Mouse (Mus musculus): Measurements from ENCODE around the gene Pde7b. TPM values are rescaled to one million over a fixed set of nuclear protein-coding genes. Genes with fewer than 3 reads are reported as not detected.
A peak's percentile ranks its signal among the peaks of the same experiment; 100 is the strongest.

Gene Pde7b
- polyA plus RNA-seq, 1 experiment from 2014 or later, result 1.3 TPM

DNA sequence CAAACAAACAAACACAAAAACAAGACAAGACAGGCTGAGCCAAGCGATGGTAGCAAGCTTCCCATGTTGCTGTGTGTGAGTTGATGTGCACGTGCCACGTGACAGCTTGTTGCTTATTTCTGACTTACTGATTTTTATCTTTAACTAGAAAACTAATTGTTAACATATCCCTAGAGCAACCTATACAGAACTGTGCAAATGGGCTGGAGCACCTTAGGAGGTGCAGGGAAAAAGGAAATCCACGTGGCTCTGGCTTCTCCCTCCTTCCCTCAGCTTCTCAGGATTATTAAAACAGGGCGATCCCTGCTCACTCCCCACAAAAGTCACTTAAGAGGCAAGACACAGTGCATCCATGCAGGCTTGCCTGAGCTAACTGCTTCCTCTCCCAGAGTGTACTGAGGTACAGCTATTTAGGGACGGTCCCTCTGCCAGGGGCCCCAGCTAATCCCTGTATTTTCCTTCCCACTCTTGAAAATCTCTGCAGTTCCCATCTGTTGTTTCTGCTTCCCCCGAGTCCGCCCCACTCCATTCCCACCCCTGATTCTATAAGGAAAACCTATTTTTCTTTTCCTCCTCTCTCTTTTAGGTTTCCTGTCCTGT lies 606 bp upstream of the Pde7b start:
- peak overlapping the region; percentile 54 for H3K4me2 ChIP-seq (ENCODE audit: low read length)
- ATAC-seq (0 out of 2 replicates have a peak, but pooled peaks have one; percentile 10), DNase-seq (ENCODE audit: low spot score) (no peak)
- H3K9ac ChIP-seq (ENCODE audit: low read length), result no peak overlapping the region
- H3K4me1 ChIP-seq (ENCODE audit: control insufficient read depth, insufficient read depth, low read length), result peaks cover 10% of the 10 kb centered on the region
- H3K27me3 ChIP-seq (replicated peaks; ENCODE audit: control insufficient read depth, insufficient read depth, low read length), result no peaks in the 10 kb centered on the region
- WGBS, result 46% methylated on average over 8 of the region's 8 CpGs
- no peaks in the 10 kb centered on the region for H3K36me3 ChIP-seq (ENCODE audit: control insufficient read depth, insufficient read depth, low read length)
- no peaks in the 10 kb centered on the region for H3K9me3 ChIP-seq (replicated peaks; ENCODE audit: control insufficient read depth, low read length)
- no peak overlapping the region for H3K4me3 ChIP-seq (ENCODE audit: low read depth, low read length)
- no peak overlapping the region for H3K27ac ChIP-seq (ENCODE audit: low read depth, low read length)

DNA sequence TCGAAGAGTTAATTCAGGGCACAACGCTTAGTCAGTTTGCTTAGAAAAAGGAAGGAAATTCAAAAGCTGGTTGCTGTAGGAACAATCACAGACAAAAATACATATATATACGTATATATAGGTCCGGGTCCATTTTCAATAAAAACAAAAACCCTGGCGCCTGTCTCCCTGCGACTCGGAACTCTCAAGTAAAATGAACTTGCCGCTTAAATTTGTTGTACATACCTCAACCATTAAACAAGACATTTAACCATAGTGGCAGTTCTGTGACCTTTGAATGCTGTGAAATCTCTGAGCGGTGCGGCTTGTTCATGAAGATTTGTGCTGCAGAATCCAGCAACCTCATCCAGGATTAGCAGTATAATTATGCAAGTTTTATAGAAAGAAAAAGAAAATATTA lies 427 bp downstream of the Pde7b start:
- Histone ChIP-seq H3K4me3 (ENCODE audit: low read depth, low read length) (peak overlapping the region; percentile 23), H3K9me3 (replicated peaks; ENCODE audit: control insufficient read depth, low read length) (no peaks in the 10 kb centered on the region), H3K27me3 (replicated peaks; ENCODE audit: control insufficient read depth, insufficient read depth, low read length) (no peaks in the 10 kb centered on the region), H3K27ac (ENCODE audit: low read depth, low read length) (no peak overlapping the region), H3K9ac (ENCODE audit: low read length) (peak overlapping the region; percentile 42), H3K36me3 (ENCODE audit: control insufficient read depth, insufficient read depth, low read length) (no peaks in the 10 kb centered on the region), H3K4me2 (ENCODE audit: low read length) (peak overlapping the region; percentile 54), H3K4me1 (ENCODE audit: control insufficient read depth, insufficient read depth, low read length) (peaks cover 10% of the 10 kb centered on the region)
- DNase-seq (ENCODE audit: low spot score) (peak; percentile 32), ATAC-seq (no peak)
- WGBS, result 35% methylated on average over 10 of the region's 10 CpGs

DNA sequence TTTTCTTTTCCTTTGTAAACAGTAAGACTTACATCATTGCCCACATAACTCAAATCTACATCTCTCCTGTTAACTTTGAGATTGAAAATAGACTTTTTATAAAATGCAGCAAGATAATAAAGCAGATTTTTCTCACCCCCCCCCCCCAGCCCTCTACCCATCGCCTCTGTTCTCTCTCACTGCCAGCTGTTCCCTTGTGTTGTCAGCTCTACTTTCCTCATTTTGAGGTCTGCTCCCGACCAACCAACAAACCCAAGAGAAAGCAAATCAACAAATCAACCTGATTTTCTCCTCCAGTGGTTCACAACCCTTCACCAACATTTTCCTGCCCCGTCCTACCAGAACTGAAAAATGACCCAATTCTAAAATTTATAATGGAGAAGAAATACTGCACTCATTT lies 916 bp downstream of the Pde7b start:
- Histone ChIP-seq H3K9me3 (replicated peaks; ENCODE audit: control insufficient read depth, low read length) (no peaks in the 10 kb centered on the region), H3K4me1 (ENCODE audit: control insufficient read depth, insufficient read depth, low read length) (peaks cover 10% of the 10 kb centered on the region), H3K9ac (ENCODE audit: low read length) (peak overlapping the region; percentile 42; the same call in 1 of the 2 replicates), H3K4me2 (ENCODE audit: low read length) (peak overlapping the region; percentile 54), H3K27me3 (replicated peaks; ENCODE audit: control insufficient read depth, insufficient read depth, low read length) (no peaks in the 10 kb centered on the region), H3K4me3 (ENCODE audit: low read depth, low read length) (peak overlapping the region; percentile 23; the same call in 1 of the 2 replicates), H3K36me3 (ENCODE audit: control insufficient read depth, insufficient read depth, low read length) (no peaks in the 10 kb centered on the region), H3K27ac (ENCODE audit: low read depth, low read length) (no peak overlapping the region; the same call in 1 of the 2 replicates)
- ATAC-seq, result no peak
- DNase-seq (ENCODE audit: low spot score), result no peak
- WGBS, result 7% methylated on average over 3 of the region's 3 CpGs

DNA sequence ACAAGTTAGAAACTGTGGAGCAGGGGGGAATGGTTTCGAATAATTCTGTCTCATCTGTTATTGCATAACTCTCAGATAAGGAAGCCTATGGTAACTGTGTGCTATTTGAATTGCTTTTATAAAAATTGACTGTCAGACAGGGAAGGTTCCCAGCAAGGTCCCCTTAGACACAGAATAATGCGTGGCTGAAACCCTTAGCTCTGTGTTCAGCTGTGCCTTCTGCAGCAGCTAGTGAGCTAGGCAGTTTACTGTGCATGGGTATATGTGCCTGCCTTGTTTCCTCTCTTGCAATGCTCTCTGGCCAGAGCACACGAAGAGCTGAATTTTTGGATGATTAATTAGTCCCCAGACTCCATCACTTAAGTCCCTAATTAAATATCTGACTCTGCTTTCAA lies 1.4 kb downstream of the Pde7b start:
- Histone ChIP-seq H3K9ac (ENCODE audit: low read length) (no peak overlapping the region), H3K27ac (ENCODE audit: low read depth, low read length) (no peak overlapping the region; the same call in 1 of the 2 replicates), H3K27me3 (replicated peaks; ENCODE audit: control insufficient read depth, insufficient read depth, low read length) (no peaks in the 10 kb centered on the region), H3K36me3 (ENCODE audit: control insufficient read depth, insufficient read depth, low read length) (no peaks in the 10 kb centered on the region), H3K4me1 (ENCODE audit: control insufficient read depth, insufficient read depth, low read length) (peaks cover 10% of the 10 kb centered on the region), H3K9me3 (replicated peaks; ENCODE audit: control insufficient read depth, low read length) (no peaks in the 10 kb centered on the region), H3K4me2 (ENCODE audit: low read length) (peak overlapping the region; percentile 54), H3K4me3 (ENCODE audit: low read depth, low read length) (no peak overlapping the region)
- DNase-seq (ENCODE audit: low spot score), result peak; percentile 47
- peak; percentile 56; the same call in 1 of the 2 replicates for ATAC-seq
- 25% methylated on average over 3 of the region's 3 CpGs for WGBS

DNA sequence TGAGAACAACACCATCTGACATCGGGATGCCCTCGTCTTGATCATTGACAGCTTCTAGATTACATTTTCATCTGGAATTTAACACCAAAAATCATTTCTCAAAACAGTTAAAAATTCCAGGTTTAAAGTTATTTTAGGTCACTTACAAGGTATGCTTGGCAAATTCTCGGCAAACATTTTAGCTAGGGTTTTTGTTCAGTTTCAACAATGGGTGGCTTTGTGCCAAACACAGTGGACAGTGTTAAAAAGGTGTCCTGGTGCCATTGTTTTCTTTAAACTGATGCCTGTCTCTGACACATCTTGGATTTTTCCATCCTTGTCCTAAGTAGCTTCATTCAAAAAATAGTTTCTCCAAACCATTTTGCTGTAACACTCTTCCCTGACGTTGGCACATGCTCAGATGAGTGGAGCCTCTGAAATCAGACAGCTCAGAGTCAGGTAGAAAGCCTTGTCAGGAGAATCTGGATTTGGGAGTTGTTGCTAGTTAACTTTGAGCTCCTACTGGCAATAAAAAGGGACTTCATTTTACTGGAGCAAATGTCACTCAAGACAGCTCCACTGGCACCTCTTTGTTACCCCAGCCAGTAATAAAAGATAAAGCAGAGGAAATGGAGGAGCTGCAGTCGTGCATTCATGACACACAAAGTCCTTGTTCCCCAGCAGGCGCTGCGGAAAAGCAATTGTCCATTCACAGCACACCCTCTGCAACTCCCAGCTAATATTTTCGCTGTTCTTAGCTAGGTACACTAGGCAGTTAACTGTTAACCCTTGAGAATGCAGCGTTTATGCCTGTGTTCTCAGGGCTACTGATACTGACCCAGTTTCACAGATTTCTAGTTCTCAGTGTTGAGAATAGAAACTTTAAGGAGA lies 2.0 kb downstream of the Pde7b start:
- WGBS, result 25% methylated on average over 9 of the region's 9 CpGs
- peak; percentile 50 for DNase-seq (ENCODE audit: low spot score)
- Histone ChIP-seq H3K27ac (ENCODE audit: low read depth, low read length) (no peak overlapping the region; the same call in 1 of the 2 replicates), H3K36me3 (ENCODE audit: control insufficient read depth, insufficient read depth, low read length) (no peaks in the 10 kb centered on the region), H3K27me3 (replicated peaks; ENCODE audit: control insufficient read depth, insufficient read depth, low read length) (no peaks in the 10 kb centered on the region), H3K4me2 (ENCODE audit: low read length) (peak overlapping the region; percentile 54), H3K4me3 (ENCODE audit: low read depth, low read length) (no peak overlapping the region), H3K4me1 (ENCODE audit: control insufficient read depth, insufficient read depth, low read length) (peaks cover 10% of the 10 kb centered on the region), H3K9me3 (replicated peaks; ENCODE audit: control insufficient read depth, low read length) (no peaks in the 10 kb centered on the region), H3K9ac (ENCODE audit: low read length) (no peak overlapping the region)
- ATAC-seq, result peak; percentile 40; the same call in 1 of the 2 replicates

DNA sequence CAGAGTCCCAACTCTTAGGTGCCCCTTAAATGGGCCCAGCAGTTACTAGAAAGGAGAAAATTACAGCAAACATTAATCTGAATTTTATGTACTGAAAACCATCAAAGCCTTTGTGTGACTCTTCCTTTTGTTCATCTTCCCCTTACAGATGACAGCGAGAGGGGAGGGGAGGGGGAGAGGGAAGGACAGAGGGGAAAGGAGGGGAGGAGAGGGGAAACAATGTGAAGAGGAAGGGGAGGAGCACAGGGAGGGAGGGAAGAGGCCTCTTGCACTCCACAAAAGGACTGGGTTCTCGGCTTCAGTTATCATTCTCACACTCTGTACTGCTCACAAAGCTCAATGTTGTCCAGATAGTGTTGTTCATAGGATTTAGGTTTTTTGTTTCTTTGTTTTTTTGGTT lies 5.7 kb downstream of the Pde7b start:
- Histone ChIP-seq H3K9me3 (replicated peaks; ENCODE audit: control insufficient read depth, low read length) (no peaks in the 10 kb centered on the region), H3K36me3 (ENCODE audit: control insufficient read depth, insufficient read depth, low read length) (no peaks in the 10 kb centered on the region), H3K4me2 (ENCODE audit: low read length) (no peak overlapping the region), H3K27ac (ENCODE audit: low read depth, low read length) (no peak overlapping the region), H3K4me3 (ENCODE audit: low read depth, low read length) (no peak overlapping the region), H3K4me1 (ENCODE audit: control insufficient read depth, insufficient read depth, low read length) (peaks cover 7% of the 10 kb centered on the region), H3K27me3 (replicated peaks; ENCODE audit: control insufficient read depth, insufficient read depth, low read length) (no peaks in the 10 kb centered on the region), H3K9ac (ENCODE audit: low read length) (no peak overlapping the region)
- DNase-seq (ENCODE audit: low spot score) (no peak), ATAC-seq (no peak)
- 46% methylated on average over 2 of the region's 2 CpGs for whole genome bisulfite sequencing

DNA sequence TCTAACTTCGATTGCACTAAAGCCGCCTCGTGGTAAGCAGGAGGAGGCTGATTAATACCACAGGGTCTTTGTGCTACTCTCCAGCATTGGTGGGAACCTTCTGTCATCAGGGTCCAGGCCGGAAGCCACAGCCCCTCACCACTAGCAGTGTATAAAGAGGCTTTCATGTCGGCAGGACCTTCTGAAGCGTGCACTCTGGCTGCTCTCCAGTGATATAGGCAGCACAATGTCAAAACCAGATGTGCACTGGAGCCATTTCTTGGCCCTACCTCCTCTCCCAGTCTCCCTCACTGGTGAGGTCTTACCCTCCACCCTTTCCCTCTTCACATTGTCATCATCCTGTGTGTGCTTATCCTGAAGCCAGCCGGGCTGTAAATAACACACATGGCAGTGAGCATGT lies 24.2 kb downstream of the Pde7b start:
- no peaks in the 10 kb centered on the region for H3K9me3 ChIP-seq (replicated peaks; ENCODE audit: control insufficient read depth, low read length)
- H3K4me1 ChIP-seq (ENCODE audit: control insufficient read depth, insufficient read depth, low read length), result no peaks in the 10 kb centered on the region
- ATAC-seq (no peak), DNase-seq (ENCODE audit: low spot score) (no peak)
- WGBS, result 75% methylated on average over 7 of the region's 7 CpGs
- no peaks in the 10 kb centered on the region for H3K36me3 ChIP-seq (ENCODE audit: control insufficient read depth, insufficient read depth, low read length)
- no peak overlapping the region for H3K4me2 ChIP-seq (ENCODE audit: low read length)
- H3K9ac ChIP-seq (ENCODE audit: low read length), result no peak overlapping the region
- no peak overlapping the region for H3K4me3 ChIP-seq (ENCODE audit: low read depth, low read length)
- H3K27ac ChIP-seq (ENCODE audit: low read depth, low read length), result no peak overlapping the region
- no peaks in the 10 kb centered on the region for H3K27me3 ChIP-seq (replicated peaks; ENCODE audit: control insufficient read depth, insufficient read depth, low read length)

DNA sequence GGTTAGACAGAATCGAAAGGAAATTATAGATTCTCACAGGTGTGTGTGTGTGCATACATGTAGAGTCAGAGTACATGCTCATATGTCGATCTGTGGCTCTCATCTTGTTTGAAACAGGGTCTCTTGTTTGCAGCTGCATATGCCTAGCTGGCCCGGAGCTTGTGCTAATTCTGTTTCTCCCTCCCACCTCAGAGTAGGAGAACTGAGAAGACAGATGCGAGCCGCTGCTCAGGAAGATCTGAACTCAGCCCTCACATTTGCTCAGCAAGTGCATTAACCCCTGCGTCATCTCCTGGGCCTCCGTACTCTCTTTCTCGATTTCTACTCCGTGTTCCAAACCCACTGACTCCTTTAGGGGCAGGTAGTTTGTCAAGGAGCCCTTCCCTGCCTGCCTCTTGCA lies 25.0 kb downstream of the Pde7b start:
- Histone ChIP-seq H3K36me3 (ENCODE audit: control insufficient read depth, insufficient read depth, low read length) (no peaks in the 10 kb centered on the region), H3K9me3 (replicated peaks; ENCODE audit: control insufficient read depth, low read length) (no peaks in the 10 kb centered on the region), H3K27ac (ENCODE audit: low read depth, low read length) (no peak overlapping the region), H3K9ac (ENCODE audit: low read length) (no peak overlapping the region), H3K4me3 (ENCODE audit: low read depth, low read length) (no peak overlapping the region), H3K4me1 (ENCODE audit: control insufficient read depth, insufficient read depth, low read length) (no peaks in the 10 kb centered on the region), H3K27me3 (replicated peaks; ENCODE audit: control insufficient read depth, insufficient read depth, low read length) (no peaks in the 10 kb centered on the region), H3K4me2 (ENCODE audit: low read length) (no peak overlapping the region)
- DNase-seq (ENCODE audit: low spot score) (no peak), ATAC-seq (no peak)
- WGBS, result 91% methylated on average over 9 of the region's 9 CpGs

DNA sequence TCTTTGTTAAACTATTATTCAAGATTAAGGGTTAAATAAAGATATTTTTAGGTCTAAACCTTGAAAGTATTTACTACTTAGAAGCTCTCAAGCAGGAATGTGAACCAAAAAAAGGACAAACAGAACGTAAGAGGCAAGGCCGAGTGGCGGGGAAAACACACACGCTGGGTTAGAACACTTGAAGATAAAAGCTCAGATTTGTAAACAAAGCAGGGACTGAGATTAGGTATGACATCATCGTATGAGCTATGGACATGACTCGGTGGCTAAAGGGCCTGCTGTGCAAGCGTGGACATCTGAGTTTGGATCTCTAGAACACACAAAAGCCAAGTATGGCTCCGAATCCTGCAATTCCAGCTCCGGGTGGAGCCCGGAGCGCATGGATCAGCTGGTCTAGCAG lies 29.2 kb downstream of the Pde7b start:
- H3K27me3 ChIP-seq (replicated peaks; ENCODE audit: control insufficient read depth, insufficient read depth, low read length), result no peaks in the 10 kb centered on the region
- no peak overlapping the region for H3K27ac ChIP-seq (ENCODE audit: low read depth, low read length)
- ATAC-seq (no peak), DNase-seq (ENCODE audit: low spot score) (no peak)
- no peak overlapping the region for H3K9ac ChIP-seq (ENCODE audit: low read length)
- H3K36me3 ChIP-seq (ENCODE audit: control insufficient read depth, insufficient read depth, low read length), result no peaks in the 10 kb centered on the region
- no peaks in the 10 kb centered on the region for H3K4me1 ChIP-seq (ENCODE audit: control insufficient read depth, insufficient read depth, low read length)
- no peak overlapping the region for H3K4me3 ChIP-seq (ENCODE audit: low read depth, low read length)
- no peaks in the 10 kb centered on the region for H3K9me3 ChIP-seq (replicated peaks; ENCODE audit: control insufficient read depth, low read length)
- 81% methylated on average over 11 of the region's 11 CpGs for WGBS
- no peak overlapping the region for H3K4me2 ChIP-seq (ENCODE audit: low read length)

Data from forebrain, embryonic 14.5 days (tissue).